Mouse (Mus musculus) lung, postnatal 4 days (tissue): ENCODE data around the gene Igfl3.

Experiments
- DNase-seq, 2 experiments: peaks; one replicate each; pipeline ENCODE4 v3.0.0; 2021

The Igfl3 gene

DNA sequence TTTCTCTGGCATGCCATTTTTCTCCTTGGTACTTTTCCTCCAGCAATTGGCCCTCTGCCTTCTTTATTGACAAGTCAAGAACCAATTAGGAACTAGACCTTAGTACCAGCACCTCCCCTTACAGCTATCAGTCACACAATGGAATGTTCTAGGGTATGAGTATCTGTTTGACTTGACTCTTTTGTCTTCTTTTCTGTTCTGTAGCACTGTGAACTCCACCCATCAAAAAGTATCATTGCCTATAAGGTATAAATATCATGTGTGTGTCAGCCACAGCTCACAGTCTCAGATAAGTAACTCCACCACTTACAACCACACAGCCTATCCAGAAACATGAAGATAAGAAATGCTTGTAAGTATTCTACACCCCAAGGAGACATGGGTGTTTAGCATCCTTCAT is at the start of gene Igfl3:
Gene Igfl3 (plus strand): TSS at position 301 of the 400 bp plus-strand sequence.
- no peak for DNase-seq

DNA sequence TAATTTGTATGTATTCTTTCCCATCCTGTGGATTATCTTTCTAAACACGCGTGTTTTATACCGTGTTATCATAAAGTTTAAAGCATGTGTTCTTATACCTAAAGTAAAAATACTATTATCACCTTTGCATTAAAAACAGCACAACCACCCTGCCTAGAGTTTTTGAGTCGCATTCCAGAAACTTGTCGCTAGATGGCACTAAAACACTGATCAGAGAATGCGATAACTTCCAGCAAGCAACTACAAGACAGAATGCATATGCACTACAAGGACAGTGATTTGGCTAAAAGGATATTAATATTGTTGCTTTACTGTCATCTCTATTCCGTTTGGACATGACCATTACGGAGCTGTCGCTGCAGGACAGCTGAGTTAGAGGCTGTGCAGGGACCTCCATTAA is 34.6 kb downstream of the Igfl3 start:
- DNase-seq: no peak

DNA sequence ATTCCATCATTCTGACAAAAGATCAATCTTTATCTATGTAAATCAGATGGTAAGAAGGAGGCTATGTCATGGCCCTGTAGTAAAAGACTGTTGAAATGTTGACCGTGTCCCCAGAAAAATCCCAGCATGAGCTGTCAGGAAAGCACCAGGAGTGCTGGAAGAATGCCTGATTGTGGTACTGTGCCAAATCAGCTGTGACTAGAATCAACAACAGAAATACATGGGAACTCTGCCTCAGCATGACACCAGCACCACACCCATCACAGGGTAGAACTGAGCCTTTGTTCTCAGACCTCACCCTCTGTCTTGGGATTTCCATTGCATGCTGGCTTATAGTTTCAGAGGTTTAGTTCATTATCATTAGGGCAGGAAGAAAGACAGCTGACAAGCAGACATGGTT is 38.4 kb downstream of the Igfl3 start:
- no peak for DNase-seq
